Mouse (Mus musculus): ENCODE measurements around the gene Wbp2nl.

DNA sequence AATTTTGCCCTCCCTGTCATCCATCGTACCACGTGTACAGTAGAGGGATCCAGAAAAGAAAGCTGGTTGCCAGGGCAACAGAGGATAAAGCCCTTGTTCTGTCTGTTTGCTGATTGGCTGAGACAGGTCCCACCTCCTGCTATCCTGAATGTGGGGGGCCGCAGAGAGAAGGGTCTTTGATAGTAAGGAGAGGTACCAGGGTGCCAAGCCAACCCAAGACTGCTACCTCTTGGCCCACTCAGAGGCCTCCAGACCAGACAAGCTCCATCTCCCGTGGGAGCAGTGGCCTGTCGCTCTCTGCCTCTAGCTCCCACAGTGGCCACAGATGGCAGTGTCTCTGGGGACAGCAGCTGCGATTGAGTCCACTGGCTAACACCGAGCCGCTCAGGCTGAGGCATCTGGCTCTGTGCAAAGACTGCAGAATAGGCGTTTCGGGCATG is 42.8 kb upstream of the Wbp2nl start:
- no peak for TF ChIP-seq GATA1 (IDR thresholded peaks at IDR 0.05; ENCODE audit: borderline replicate concordance, low read length)
- no peak for TF ChIP-seq FLI1 (IDR thresholded peaks at IDR 0.05; ENCODE audit: low read length)

Data from megakaryocyte, embryonic 14.5 days (primary cell).